Mouse (Mus musculus) ZHBTc4 (cell line): ENCODE data around the gene Caln1.

Source experiments
- DNase-seq: peaks from one replicate; pipeline ENCODE4 v3.0.0-alpha.2; 2011; ENCODE audit warnings: low read depth, low spot score

Caln1 gene

GRCm38 (mm10) chr5:130393618-130394355, 24.5 kb downstream of the Caln1 start:
- DNase-seq: peak; percentile 9

DNA sequence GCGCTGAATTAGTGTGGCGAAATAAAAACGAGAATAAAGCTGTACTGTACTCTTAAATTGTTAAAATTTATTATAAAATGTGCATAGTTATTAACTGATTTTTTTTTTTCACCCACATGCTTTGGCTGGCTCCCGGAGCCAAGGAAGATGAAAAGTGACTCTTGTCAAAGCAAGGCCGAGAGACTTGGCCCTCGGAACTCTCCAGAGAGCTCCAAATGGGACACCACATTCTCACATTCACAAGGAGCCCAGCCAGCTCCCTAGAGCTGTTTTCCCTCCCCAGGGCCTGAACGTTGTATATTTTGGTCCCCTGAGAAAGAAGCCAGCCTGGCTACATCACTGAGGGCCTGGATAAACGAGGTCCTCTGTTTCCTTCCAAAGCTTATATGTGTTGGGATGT, 25.1 kb downstream of the Caln1 start:
- DNase-seq: no peak

GRCm38 (mm10) chr5:130395142-130395541, 25.9 kb downstream of the Caln1 start:
- no peak for DNase-seq

- DNase-seq: no peak
Measured at GRCm38 (mm10) chr5:130400136-130400917, 31.1 kb downstream of the Caln1 start.

DNA sequence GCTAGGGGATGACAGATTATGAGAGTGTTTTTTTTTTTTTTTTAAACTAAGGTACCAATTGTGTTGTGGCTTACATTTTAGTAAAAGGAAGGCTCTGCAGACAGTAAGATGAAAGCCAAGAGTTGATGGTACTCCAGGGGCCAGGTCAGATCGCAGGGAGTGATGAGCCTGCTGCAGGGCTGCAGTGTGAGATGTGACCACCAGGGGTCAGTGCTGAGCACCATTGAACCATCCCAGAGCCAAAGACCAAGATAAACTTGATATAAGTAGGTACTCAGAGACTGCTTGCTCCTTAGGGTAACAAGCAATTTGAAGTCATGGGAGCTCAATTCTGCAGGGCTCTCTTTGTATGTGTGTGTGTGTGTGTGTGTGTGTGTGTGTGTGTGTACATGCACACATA, 35.9 kb downstream of the Caln1 start:
- peak; percentile 65 for DNase-seq

- DNase-seq: no peak
Measured at GRCm38 (mm10) chr5:130409706-130410105, 40.5 kb downstream of the Caln1 start.

DNA sequence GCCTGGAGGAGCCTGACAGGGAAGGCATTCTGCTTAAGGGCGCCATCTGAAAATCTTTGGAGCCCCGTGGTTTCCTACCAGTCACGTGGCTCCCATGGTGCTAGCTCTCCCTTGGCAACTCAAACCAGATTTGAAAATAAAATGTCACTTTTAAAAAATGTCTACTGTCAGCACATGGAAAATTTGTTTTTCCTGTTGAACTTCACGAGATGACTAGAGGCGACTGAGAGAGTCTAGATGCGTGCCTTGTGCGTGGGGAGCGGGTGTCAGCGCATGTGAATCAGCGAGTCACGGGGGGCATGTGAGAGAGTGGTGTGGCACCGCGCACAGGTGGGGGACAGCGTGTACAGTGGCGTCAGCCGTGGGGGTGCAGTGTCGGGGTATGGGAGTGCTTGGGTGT, 42.3 kb downstream of the Caln1 start:
- DNase-seq: no peak

DNA sequence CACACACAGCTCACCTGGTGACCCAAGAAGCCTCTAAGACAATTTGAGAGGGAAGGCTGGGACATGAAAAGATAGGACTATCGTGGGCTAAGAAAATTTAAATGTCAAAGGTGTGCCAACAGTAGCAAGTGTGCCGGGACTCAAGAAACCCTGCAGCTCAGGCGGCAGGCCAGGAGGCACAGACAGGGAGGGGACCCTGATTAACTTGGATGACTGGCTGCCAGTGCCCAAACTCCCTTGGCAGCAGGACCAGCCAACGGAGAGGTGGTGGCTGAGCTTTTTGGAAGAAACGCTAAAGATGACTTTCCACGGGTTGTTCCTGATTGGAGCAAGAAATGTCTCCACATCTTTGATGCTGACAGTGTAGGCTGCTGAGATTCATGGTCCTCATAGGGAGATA, 78.2 kb downstream of the Caln1 start:
- DNase-seq: no peak

DNA sequence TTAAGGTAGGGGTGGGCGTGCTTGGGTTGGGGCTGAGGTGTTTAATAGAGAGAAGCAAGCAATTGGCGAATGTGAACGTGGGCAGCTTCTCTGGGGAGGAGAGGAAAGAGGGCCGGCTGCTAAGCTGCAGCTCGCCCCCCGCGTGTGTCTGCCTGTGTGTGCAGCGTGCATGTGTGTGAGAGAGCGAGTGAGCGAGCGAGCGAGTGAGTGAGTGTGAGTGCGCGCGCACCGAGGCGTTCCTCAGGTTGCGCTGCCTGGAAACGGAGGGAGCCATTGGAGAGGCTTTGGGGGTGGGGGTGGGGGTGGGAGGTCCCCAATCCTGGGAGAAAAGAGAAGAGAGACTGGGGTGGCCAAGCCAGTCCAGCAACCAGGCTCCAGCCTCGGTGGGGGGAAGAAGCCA, 79.2 kb downstream of the Caln1 start:
- DNase-seq: peak; percentile 14

DNA sequence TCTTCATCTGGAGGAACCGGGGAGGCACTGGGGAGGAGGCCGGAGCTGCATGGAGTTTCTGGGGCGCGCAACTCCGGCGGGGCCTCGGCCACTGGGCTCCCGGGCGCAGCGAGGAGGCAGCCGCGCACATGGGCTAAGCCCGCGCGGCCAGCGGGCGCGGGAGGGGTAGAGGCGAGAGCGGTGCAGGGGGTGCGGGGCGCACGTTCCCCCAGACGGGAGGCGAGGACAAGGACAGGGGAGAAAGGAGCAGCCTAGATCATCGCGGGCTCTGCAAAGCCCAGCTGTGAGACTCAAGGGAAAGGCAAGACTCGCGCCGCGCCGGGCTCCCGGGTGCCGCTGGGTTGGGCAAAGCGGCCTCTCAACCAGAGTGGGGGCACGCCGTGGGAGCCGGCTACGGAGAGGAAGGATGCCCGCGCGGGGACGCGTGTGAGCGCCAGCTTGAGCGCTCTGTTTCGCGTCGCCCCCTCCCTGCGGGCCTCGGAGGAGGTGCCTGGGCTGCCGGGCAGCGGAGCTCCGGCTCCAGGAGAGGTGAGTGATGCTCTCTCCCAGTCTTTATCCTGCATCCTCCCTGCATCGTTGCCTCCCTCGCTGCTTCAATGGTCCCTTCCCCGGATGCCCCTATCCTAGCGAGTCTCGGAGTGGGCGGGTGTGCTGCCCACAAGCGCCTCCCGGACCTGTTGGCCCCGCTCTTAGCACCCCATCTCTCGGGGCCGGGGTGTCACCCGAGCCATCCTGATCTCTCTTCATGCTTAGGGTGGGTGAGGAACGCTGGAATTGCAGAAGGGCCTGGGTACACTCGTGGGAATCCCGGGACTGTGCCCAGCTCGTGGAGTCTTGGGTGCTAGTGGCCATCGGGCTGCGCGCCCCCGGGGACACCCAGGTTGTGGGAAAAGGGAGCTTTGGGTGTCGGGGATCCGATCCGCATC, 79.9 kb downstream of the Caln1 start:
- peak; percentile 41 for DNase-seq

GRCm38 (mm10) chr5:130450031-130450541, 80.8 kb downstream of the Caln1 start:
- peak; percentile 16 for DNase-seq

- no peak for DNase-seq
Measured at GRCm38 (mm10) chr5:130458076-130458475, 88.8 kb downstream of the Caln1 start.

DNA sequence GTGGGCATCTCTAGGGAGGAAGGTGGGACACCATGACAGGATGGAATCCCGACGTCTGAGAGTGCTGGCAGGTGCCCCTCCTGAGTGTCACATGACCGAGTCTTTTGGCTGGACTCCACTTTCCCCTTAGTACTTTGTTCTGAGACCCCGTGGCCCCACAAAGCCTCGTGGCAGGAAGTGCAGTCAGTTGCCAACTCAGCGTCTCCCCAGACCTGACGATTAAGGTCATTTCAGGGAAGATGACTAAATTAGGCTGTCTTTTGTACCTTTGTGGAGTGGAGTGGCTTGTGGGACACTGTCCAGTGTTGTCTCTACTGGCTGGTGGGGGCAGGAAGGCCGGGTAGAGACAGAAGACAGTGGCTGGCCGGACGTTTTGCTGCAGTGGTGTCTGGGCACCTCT, 103.0 kb downstream of the Caln1 start:
- DNase-seq: no peak

DNA sequence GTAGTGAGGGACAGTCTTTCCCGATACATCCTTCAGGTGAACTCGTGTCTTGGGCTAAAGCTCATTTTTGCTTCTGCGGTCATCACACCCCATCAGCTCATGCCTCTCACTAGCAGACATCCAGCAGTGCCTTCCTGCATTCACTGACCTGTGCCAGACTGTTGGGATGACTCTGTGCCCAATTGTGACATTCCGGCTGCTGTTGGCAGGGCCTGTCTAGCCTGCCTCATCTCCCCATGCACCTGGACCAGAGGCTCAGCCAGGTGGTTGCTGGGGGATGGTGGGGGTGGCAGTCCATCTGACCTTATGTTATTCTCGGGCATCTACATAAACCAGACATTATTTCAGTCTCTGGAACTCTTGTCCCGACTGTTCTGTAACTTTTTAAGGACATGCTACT, 105.6 kb downstream of the Caln1 start:
- DNase-seq: no peak

DNA sequence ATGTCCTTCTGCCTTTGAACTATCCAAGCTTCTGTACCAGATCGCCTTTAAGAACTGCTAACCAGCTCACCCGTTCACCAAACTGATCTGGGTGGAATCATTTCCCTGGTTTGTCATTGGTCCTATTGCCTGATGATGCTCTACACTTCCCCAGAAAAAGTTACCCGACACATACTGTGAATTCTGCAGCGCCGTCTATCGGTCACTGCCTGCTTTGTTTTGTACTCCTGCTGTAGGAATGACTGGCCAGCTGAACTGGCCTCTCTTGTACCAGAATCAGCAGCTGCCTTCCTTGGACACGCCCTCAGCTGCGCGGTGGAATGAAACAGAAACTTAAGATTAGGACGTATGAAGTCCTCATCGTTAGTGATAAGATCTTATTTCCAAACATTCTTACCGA, 107.5 kb downstream of the Caln1 start:
- DNase-seq: no peak

GRCm38 (mm10) chr5:130480290-130480689, 111.0 kb downstream of the Caln1 start:
- DNase-seq: no peak

DNA sequence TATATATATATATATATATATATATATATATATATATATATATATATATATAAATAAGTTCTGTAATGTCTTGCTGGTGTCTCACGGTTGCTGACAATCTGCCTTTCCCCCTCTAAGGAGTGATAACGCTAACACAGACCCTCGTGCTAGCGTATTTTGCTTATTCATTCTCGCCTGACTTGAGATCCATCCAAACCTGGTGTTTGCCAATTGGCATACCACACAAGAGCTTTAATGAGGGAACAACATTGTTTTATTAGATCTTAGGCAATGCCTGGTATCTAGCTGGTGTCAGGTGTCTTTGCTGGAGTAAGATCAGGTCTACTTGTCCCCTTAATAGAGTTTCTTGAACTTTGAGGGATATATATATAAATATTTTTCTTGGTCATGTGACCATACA, 122.2 kb downstream of the Caln1 start:
- DNase-seq: no peak

DNA sequence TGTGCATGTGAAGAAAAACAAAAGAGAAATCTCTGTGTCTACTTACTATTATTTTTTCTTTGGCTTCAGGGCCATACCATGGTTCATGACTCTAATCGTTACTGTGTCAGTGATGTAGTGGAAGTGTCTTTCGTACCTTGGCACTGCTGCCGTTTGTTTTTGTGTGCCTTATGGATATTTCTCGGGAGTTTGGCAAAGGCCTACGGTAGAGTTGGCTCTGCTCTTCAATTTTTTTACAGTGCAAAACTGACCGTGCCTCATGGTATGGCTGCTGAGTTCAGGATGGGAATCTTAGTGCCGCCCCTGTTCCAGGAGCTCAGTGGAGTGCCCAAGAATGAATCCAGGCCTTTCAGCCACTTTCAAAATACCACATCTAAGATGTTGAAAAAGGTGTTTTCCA, 123.0 kb downstream of the Caln1 start:
- no peak for DNase-seq

- no peak for DNase-seq
Measured at GRCm38 (mm10) chr5:130502541-130502940, 133.3 kb downstream of the Caln1 start.

- DNase-seq: no peak
Measured at GRCm38 (mm10) chr5:130504891-130505290, 135.6 kb downstream of the Caln1 start.

- DNase-seq: no peak
Measured at GRCm38 (mm10) chr5:130510516-130510915, 141.3 kb downstream of the Caln1 start.

DNA sequence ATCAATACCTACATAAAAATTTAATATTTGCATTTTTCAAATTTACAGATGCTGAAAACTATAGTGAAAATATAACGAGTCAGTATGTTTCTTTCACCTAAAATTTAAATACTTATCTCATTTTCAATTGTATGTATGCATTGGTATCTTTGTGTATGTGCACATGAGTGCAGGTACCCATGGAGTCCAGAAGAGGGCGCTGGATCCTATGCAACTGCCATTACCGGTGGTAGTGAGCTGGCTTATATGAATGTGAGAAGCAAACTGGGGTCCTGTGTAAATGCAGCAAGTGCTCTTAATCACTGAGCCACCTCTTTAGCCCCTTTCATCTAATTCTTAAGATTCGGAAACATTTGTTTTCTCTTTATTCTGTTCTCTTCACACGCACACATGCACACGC, 146.1 kb downstream of the Caln1 start:
- DNase-seq: no peak
